Mouse (Mus musculus): ENCODE measurements around the gene Kcnj8. TPM values are rescaled to one million over a fixed set of nuclear protein-coding genes. Genes with fewer than 3 reads are reported as not detected.

Kcnj8 gene
- polyA plus RNA-seq, 1 experiment from 2014 or later, result 2.1 TPM

- 73% methylated on average over 10 of the region's 10 CpGs for WGBS (ENCODE audit: insufficient replicate concordance)
Observed at GRCm38 (mm10) chr6:142558076-142558475, 13.3 kb downstream of the Kcnj8 start.

GRCm38 (mm10) chr6:142555988-142556387 is 15.4 kb downstream of the Kcnj8 start:
- Histone ChIP-seq H3K36me3 (ENCODE audit: control insufficient read depth, insufficient read depth) (no peaks in the 10 kb centered on the region), H3K4me3 (ENCODE audit: low read depth, low read length) (no peak overlapping the region), H3K4me1 (ENCODE audit: control insufficient read depth, low read depth, low read length) (no peaks in the 10 kb centered on the region), H3K9me3 (replicated peaks; ENCODE audit: control insufficient read depth, low read length) (no peaks in the 10 kb centered on the region), H3K27me3 (ENCODE audit: control insufficient read depth, insufficient read depth, low read depth, low read length) (no peaks in the 10 kb centered on the region), H3K9ac (ENCODE audit: low read depth, low read length) (no peak overlapping the region), H3K4me2 (ENCODE audit: low read depth, low read length) (no peak overlapping the region), H3K27ac (ENCODE audit: low read length) (no peak overlapping the region)
- 0 out of 2 replicates have a peak, but pooled peaks have one; percentile 16 for ATAC-seq (ENCODE audit: low read depth)
- WGBS (ENCODE audit: insufficient replicate concordance), result 31% methylated on average over 1 of the region's 1 CpGs

More at GRCm38 (mm10) chr6:142558076-142558475, 13.3 kb downstream of the Kcnj8 start:
- no peaks in the 10 kb centered on the region for H3K4me1 ChIP-seq (ENCODE audit: control insufficient read depth, low read depth, low read length)
- no peaks in the 10 kb centered on the region for H3K36me3 ChIP-seq (ENCODE audit: control insufficient read depth, insufficient read depth)
- no peaks in the 10 kb centered on the region for H3K27me3 ChIP-seq (ENCODE audit: control insufficient read depth, insufficient read depth, low read depth, low read length)
- no peak overlapping the region for H3K4me3 ChIP-seq (ENCODE audit: low read depth, low read length)
- H3K9me3 ChIP-seq (replicated peaks; ENCODE audit: control insufficient read depth, low read length), result no peaks in the 10 kb centered on the region
- ATAC-seq (ENCODE audit: low read depth), result no peak
- no peak overlapping the region for H3K27ac ChIP-seq (ENCODE audit: low read length)
- H3K9ac ChIP-seq (ENCODE audit: low read depth, low read length), result no peak overlapping the region
- no peak overlapping the region for H3K4me2 ChIP-seq (ENCODE audit: low read depth, low read length)

- H3K27ac ChIP-seq (ENCODE audit: low read length), result no peak overlapping the region
- no peaks in the 10 kb centered on the region for H3K4me1 ChIP-seq (ENCODE audit: control insufficient read depth, low read depth, low read length)
- WGBS (ENCODE audit: insufficient replicate concordance), result 65% methylated on average over 4 of the region's 4 CpGs
- no peak overlapping the region for H3K4me3 ChIP-seq (ENCODE audit: low read depth, low read length)
- ATAC-seq (ENCODE audit: low read depth), result no peak
- H3K4me2 ChIP-seq (ENCODE audit: low read depth, low read length), result no peak overlapping the region
- H3K27me3 ChIP-seq (ENCODE audit: control insufficient read depth, insufficient read depth, low read depth, low read length), result no peaks in the 10 kb centered on the region
- H3K36me3 ChIP-seq (ENCODE audit: control insufficient read depth, insufficient read depth), result no peaks in the 10 kb centered on the region
- no peak overlapping the region for H3K9ac ChIP-seq (ENCODE audit: low read depth, low read length)
- H3K9me3 ChIP-seq (replicated peaks; ENCODE audit: control insufficient read depth, low read length), result no peaks in the 10 kb centered on the region
Observed at GRCm38 (mm10) chr6:142551482-142551881, 19.9 kb downstream of the Kcnj8 start.

GRCm38 (mm10) chr6:142550871-142551270 is 20.5 kb downstream of the Kcnj8 start:
- Histone ChIP-seq H3K4me1 (ENCODE audit: control insufficient read depth, low read depth, low read length) (no peaks in the 10 kb centered on the region), H3K27me3 (ENCODE audit: control insufficient read depth, insufficient read depth, low read depth, low read length) (no peaks in the 10 kb centered on the region), H3K4me3 (ENCODE audit: low read depth, low read length) (no peak overlapping the region), H3K27ac (ENCODE audit: low read length) (no peak overlapping the region), H3K9me3 (replicated peaks; ENCODE audit: control insufficient read depth, low read length) (no peaks in the 10 kb centered on the region), H3K9ac (ENCODE audit: low read depth, low read length) (no peak overlapping the region), H3K4me2 (ENCODE audit: low read depth, low read length) (no peak overlapping the region), H3K36me3 (ENCODE audit: control insufficient read depth, insufficient read depth) (no peaks in the 10 kb centered on the region)
- ATAC-seq (ENCODE audit: low read depth), result no peak
- 45% methylated on average over 4 of the region's 4 CpGs for WGBS (ENCODE audit: insufficient replicate concordance)

GRCm38 (mm10) chr6:142548377-142548776 is 23.0 kb downstream of the Kcnj8 start:
- H3K36me3 ChIP-seq (ENCODE audit: control insufficient read depth, insufficient read depth), result no peaks in the 10 kb centered on the region
- H3K4me1 ChIP-seq (ENCODE audit: control insufficient read depth, low read depth, low read length), result no peaks in the 10 kb centered on the region
- H3K9ac ChIP-seq (ENCODE audit: low read depth, low read length), result no peak overlapping the region
- H3K9me3 ChIP-seq (replicated peaks; ENCODE audit: control insufficient read depth, low read length), result no peaks in the 10 kb centered on the region
- no peak overlapping the region for H3K4me2 ChIP-seq (ENCODE audit: low read depth, low read length)
- no peak for ATAC-seq (ENCODE audit: low read depth)
- H3K4me3 ChIP-seq (ENCODE audit: low read depth, low read length), result no peak overlapping the region
- no peaks in the 10 kb centered on the region for H3K27me3 ChIP-seq (ENCODE audit: control insufficient read depth, insufficient read depth, low read depth, low read length)
- WGBS (ENCODE audit: insufficient replicate concordance), result 65% methylated on average over 2 of the region's 2 CpGs
- H3K27ac ChIP-seq (ENCODE audit: low read length), result no peak overlapping the region

GRCm38 (mm10) chr6:142545132-142545531 is 26.3 kb downstream of the Kcnj8 start:
- Histone ChIP-seq H3K9ac (ENCODE audit: low read depth, low read length) (no peak overlapping the region), H3K4me1 (ENCODE audit: control insufficient read depth, low read depth, low read length) (no peaks in the 10 kb centered on the region), H3K36me3 (ENCODE audit: control insufficient read depth, insufficient read depth) (no peaks in the 10 kb centered on the region), H3K27ac (ENCODE audit: low read length) (no peak overlapping the region), H3K4me3 (ENCODE audit: low read depth, low read length) (no peak overlapping the region), H3K4me2 (ENCODE audit: low read depth, low read length) (no peak overlapping the region), H3K9me3 (replicated peaks; ENCODE audit: control insufficient read depth, low read length) (no peaks in the 10 kb centered on the region), H3K27me3 (ENCODE audit: control insufficient read depth, insufficient read depth, low read depth, low read length) (no peaks in the 10 kb centered on the region)
- WGBS (ENCODE audit: insufficient replicate concordance), result 64% methylated on average over 14 of the region's 14 CpGs
- ATAC-seq (ENCODE audit: low read depth), result no peak

- H3K36me3 ChIP-seq (ENCODE audit: control insufficient read depth, insufficient read depth), result no peaks in the 10 kb centered on the region
- no peaks in the 10 kb centered on the region for H3K27me3 ChIP-seq (ENCODE audit: control insufficient read depth, insufficient read depth, low read depth, low read length)
- no peak overlapping the region for H3K27ac ChIP-seq (ENCODE audit: low read length)
- H3K9me3 ChIP-seq (replicated peaks; ENCODE audit: control insufficient read depth, low read length), result no peaks in the 10 kb centered on the region
- no peaks in the 10 kb centered on the region for H3K4me1 ChIP-seq (ENCODE audit: control insufficient read depth, low read depth, low read length)
- H3K9ac ChIP-seq (ENCODE audit: low read depth, low read length), result no peak overlapping the region
- no peak overlapping the region for H3K4me2 ChIP-seq (ENCODE audit: low read depth, low read length)
- WGBS (ENCODE audit: insufficient replicate concordance), result 49% methylated on average over 4 of the region's 4 CpGs
- no peak for ATAC-seq (ENCODE audit: low read depth)
- no peak overlapping the region for H3K4me3 ChIP-seq (ENCODE audit: low read depth, low read length)
Observed at GRCm38 (mm10) chr6:142543648-142544047, 27.8 kb downstream of the Kcnj8 start.

GRCm38 (mm10) chr6:142542800-142543175 is 28.6 kb downstream of the Kcnj8 start:
- H3K4me3 ChIP-seq (ENCODE audit: low read depth, low read length), result no peak overlapping the region
- no peaks in the 10 kb centered on the region for H3K27me3 ChIP-seq (ENCODE audit: control insufficient read depth, insufficient read depth, low read depth, low read length)
- no peaks in the 10 kb centered on the region for H3K4me1 ChIP-seq (ENCODE audit: control insufficient read depth, low read depth, low read length)
- H3K4me2 ChIP-seq (ENCODE audit: low read depth, low read length), result no peak overlapping the region
- 65% methylated on average over 6 of the region's 6 CpGs for WGBS (ENCODE audit: insufficient replicate concordance)
- no peaks in the 10 kb centered on the region for H3K36me3 ChIP-seq (ENCODE audit: control insufficient read depth, insufficient read depth)
- ATAC-seq (ENCODE audit: low read depth), result no peak
- no peak overlapping the region for H3K27ac ChIP-seq (ENCODE audit: low read length)
- H3K9ac ChIP-seq (ENCODE audit: low read depth, low read length), result no peak overlapping the region
- H3K9me3 ChIP-seq (replicated peaks; ENCODE audit: control insufficient read depth, low read length), result no peaks in the 10 kb centered on the region

GRCm38 (mm10) chr6:142542082-142542799 is 29.2 kb downstream of the Kcnj8 start:
- Histone ChIP-seq H3K27ac (ENCODE audit: low read length) (no peak overlapping the region), H3K27me3 (ENCODE audit: control insufficient read depth, insufficient read depth, low read depth, low read length) (no peaks in the 10 kb centered on the region), H3K4me3 (ENCODE audit: low read depth, low read length) (no peak overlapping the region), H3K9ac (ENCODE audit: low read depth, low read length) (no peak overlapping the region), H3K4me1 (ENCODE audit: control insufficient read depth, low read depth, low read length) (no peaks in the 10 kb centered on the region), H3K4me2 (ENCODE audit: low read depth, low read length) (no peak overlapping the region), H3K36me3 (ENCODE audit: control insufficient read depth, insufficient read depth) (no peaks in the 10 kb centered on the region), H3K9me3 (replicated peaks; ENCODE audit: control insufficient read depth, low read length) (no peaks in the 10 kb centered on the region)
- ATAC-seq (ENCODE audit: low read depth), result no peak
- 67% methylated on average over 8 of the region's 8 CpGs for WGBS (ENCODE audit: insufficient replicate concordance)
